8 mouse cellular contexts compared by ENCODE assay signal in the genomic region with DNA sequence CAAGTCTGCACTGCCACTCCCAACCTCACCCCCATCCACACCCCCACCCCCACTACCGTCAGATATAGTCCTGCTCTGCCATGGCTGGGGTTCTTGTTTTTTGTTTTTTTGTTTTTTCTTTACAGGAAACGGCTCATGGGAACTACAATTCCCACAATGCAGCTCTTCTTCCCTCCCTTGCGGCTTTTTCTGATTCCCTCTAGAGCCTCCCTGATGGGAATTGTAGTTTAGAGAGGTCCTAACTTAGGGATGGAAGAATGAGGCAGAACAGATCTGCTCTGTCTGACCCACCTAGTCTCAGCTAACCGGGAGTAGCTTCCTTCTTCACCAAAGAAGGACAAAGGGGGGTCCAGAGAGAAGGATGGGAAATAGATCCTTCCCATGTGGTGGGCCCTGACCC.
DNase-seq lines count a peak whose midpoint lies in the region; ATAC-seq lines count a peak whose summit lies in the region.

No protein-coding gene starts in this region.

- H3K9ac ChIP-seq in heart, embryonic 11.5 days (ENCODE audit: low read depth, low read length): no peak overlapping the region
- no peak overlapping the region for H3K9ac ChIP-seq in kidney, embryonic 15.5 days

- H3K27me3 ChIP-seq in heart, embryonic 11.5 days (ENCODE audit: control insufficient read depth, insufficient read depth, low read length): peaks cover 3% of the 10 kb centered on the region; the same call in 1 of the 2 replicates
- H3K27me3 ChIP-seq in kidney, embryonic 15.5 days: no peaks in the 10 kb centered on the region

- DNase-seq in heart, postnatal 4 days: no peak
- DNase-seq in thymus, postnatal 0 days (ENCODE audit: low spot score): peak; percentile 21
- DNase-seq in thymus, postnatal 14 days: no peak
- DNase-seq in retina, adult 2 months (ENCODE audit: low read depth, low spot score): peak; percentile 59
- DNase-seq in urinary bladder, adult 18-20 months (ENCODE audit: low spot score in 2 of 2): no peak
- no peak for DNase-seq in urinary bladder, postnatal 10 days (ENCODE audit: low spot score)

- WGBS in heart, embryonic 11.5 days (ENCODE audit: insufficient replicate concordance): 20% methylated on average over 4 of the region's 4 CpGs
- WGBS in kidney, embryonic 15.5 days: 21% methylated on average over 4 of the region's 4 CpGs

- H3K4me2 ChIP-seq in heart, embryonic 11.5 days: peak overlapping the region; percentile 24; the same call in 1 of the 2 replicates
- H3K4me2 ChIP-seq in kidney, embryonic 15.5 days: 0 out of 2 replicates have a peak overlapping the region, but pooled peaks have one; percentile 34

- no peak overlapping the region for H3K4me3 ChIP-seq in heart, embryonic 11.5 days (ENCODE audit: low read depth, low read length)
- H3K4me3 ChIP-seq in kidney, embryonic 15.5 days (replicated peaks): 0 out of 2 replicates have a peak overlapping the region, but pooled peaks have one; percentile 8

- H3K27ac ChIP-seq in heart, embryonic 11.5 days (ENCODE audit: low read depth, low read length): no peak overlapping the region
- no peak overlapping the region for H3K27ac ChIP-seq in kidney, embryonic 15.5 days

- H3K36me3 ChIP-seq in heart, embryonic 11.5 days (ENCODE audit: control insufficient read depth, insufficient read depth, low read length): no peaks in the 10 kb centered on the region
- no peaks in the 10 kb centered on the region for H3K36me3 ChIP-seq in kidney, embryonic 15.5 days

- H3K4me1 ChIP-seq in heart, embryonic 11.5 days (ENCODE audit: control insufficient read depth, insufficient read depth, low read length): no peaks in the 10 kb centered on the region
- peaks cover 10% of the 10 kb centered on the region; the same call in 1 of the 2 replicates for H3K4me1 ChIP-seq in kidney, embryonic 15.5 days

- H3K9me3 ChIP-seq in heart, embryonic 11.5 days (replicated peaks; ENCODE audit: control insufficient read depth, low read length): no peaks in the 10 kb centered on the region
- no peaks in the 10 kb centered on the region for H3K9me3 ChIP-seq in kidney, embryonic 15.5 days (replicated peaks)

- no peak for ATAC-seq in heart, embryonic 11.5 days (replicated peaks; ENCODE audit: insufficient number of reproducible peaks, low FRiP score, low TSS enrichment)
- ATAC-seq in kidney, embryonic 15.5 days (replicated peaks; ENCODE audit: low FRiP score): no peak

Comparison
In these comparisons a context has a peak if more than half of its experiments do, and no peak if none do; other contexts are left out.
1. DNase-seq: peak in thymus, postnatal 0 days (single experiment) and retina, adult 2 months (single experiment); none in heart, postnatal 4 days (single experiment), thymus, postnatal 14 days (single experiment), urinary bladder, adult 18-20 months (0 of 2) and urinary bladder, postnatal 10 days (single experiment).